Mouse (Mus musculus) hindbrain, embryonic 16.5 days (tissue): ENCODE measurements around the gene Slc4a4. TPM values are rescaled to one million over a fixed set of nuclear protein-coding genes. Genes with fewer than 3 reads are reported as not detected.

Source experiments
- ATAC-seq: fragments of 200-750 bp; cut with Nextera tagmentation; 2 replicates; pipeline ENCODE4 v1.8.0; 2017; ENCODE audit warnings: moderate TSS enrichment, moderate library complexity
- H3K27ac ChIP-seq: fragments of 300-500 bp; sonication (generic); 2 replicates; pipeline ENCODE4 v1.5.1; 2014; ENCODE audit warnings: low read depth, mild to moderate bottlenecking, control low read depth, low read length, moderate library complexity
- H3K27me3 ChIP-seq: fragments of 300-500 bp; sonication (generic); replicated peaks from 2 replicates; pipeline ENCODE4 v1.6.1; 2014; ENCODE audit warnings: low read length; ENCODE audit not compliant: control insufficient read depth, insufficient read depth
- H3K36me3 ChIP-seq: fragments of 300-500 bp; sonication (generic); 2 replicates; pipeline ENCODE4 v1.6.1; 2014; ENCODE audit warnings: mild to moderate bottlenecking, low read length, moderate library complexity, mixed read lengths; ENCODE audit not compliant: control insufficient read depth, insufficient read depth
- H3K4me1 ChIP-seq: fragments of 300-500 bp; sonication (generic); 2 replicates; pipeline ENCODE4 v1.6.1; 2014; ENCODE audit warnings: low read depth, low read length; ENCODE audit not compliant: control insufficient read depth, insufficient read depth
- H3K4me2 ChIP-seq: fragments of 300-500 bp; sonication (generic); 2 replicates; pipeline ENCODE4 v1.6.1; 2014; ENCODE audit warnings: mild to moderate bottlenecking, low read length, control low read depth, moderate library complexity
- H3K4me3 ChIP-seq: fragments of 300-500 bp; sonication (generic); 2 replicates; pipeline ENCODE4 v1.5.1; 2014; ENCODE audit warnings: mild to moderate bottlenecking, low read length, control low read depth, moderate library complexity
- H3K9ac ChIP-seq: fragments of 300-500 bp; sonication (generic); 2 replicates; pipeline ENCODE4 v1.6.1; 2014; ENCODE audit warnings: low read depth, mild to moderate bottlenecking, control low read depth, low read length, moderate library complexity
- H3K9me3 ChIP-seq: fragments of 300-500 bp; sonication (generic); 2 replicates; pipeline ENCODE4 v1.6.1; 2014; ENCODE audit warnings: mild to moderate bottlenecking, low read length, moderate library complexity; ENCODE audit not compliant: control insufficient read depth
- WGBS: fragments of 180-500 bp; shearing (Covaris S2); extraction: QIAGEN DNeasy Blood & Tissue Kit; methylation state at CpG from one replicate; pipeline ENCODE4 v1.1.7; 2014; 5-methylcytosine and 5-hydroxymethylcytosine counted together
- polyA plus RNA-seq: library from polyadenylated mRNA; unstranded; fragments of >200 nt; fragmentation: Nextera tagmentation; extraction: Ambion mirVana; gene quantifications from 2 replicates; pipeline ENCODE4 v1.2.1, GENCODE M21; 2015

The Slc4a4 gene
- polyA plus RNA-seq, 1 experiment from 2014 or later: 9.1 TPM

DNA sequence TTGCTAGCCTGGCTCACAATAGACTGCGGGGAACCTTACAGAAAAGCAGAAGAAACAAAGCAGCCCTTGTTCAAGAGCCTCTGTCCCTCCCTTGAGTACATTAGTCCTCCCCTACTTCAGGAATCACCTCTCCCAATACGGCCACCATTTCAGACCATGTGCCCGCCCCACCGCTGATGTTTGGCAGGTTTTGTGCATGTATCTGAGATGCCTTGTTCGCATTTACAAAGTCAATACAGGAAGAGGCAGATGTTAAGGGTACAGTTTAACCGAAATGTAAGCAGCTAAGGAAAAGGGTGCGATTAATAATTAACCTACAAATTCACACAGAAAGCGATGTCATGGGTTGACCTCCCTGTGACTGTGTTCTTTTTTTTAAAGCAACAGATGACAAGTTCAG is 331.6 kb downstream of the Slc4a4 start:
- no peak overlapping the region for H3K4me2 ChIP-seq
- H3K9ac ChIP-seq: no peak overlapping the region
- WGBS: 71% methylated on average over 8 of the region's 8 CpGs
- H3K9me3 ChIP-seq: no peaks in the 10 kb centered on the region
- H3K27ac ChIP-seq: no peak overlapping the region
- H3K4me3 ChIP-seq: no peak overlapping the region
- no peaks in the 10 kb centered on the region for H3K27me3 ChIP-seq
- no peaks in the 10 kb centered on the region for H3K4me1 ChIP-seq
- no peak for ATAC-seq
- no peaks in the 10 kb centered on the region for H3K36me3 ChIP-seq

DNA sequence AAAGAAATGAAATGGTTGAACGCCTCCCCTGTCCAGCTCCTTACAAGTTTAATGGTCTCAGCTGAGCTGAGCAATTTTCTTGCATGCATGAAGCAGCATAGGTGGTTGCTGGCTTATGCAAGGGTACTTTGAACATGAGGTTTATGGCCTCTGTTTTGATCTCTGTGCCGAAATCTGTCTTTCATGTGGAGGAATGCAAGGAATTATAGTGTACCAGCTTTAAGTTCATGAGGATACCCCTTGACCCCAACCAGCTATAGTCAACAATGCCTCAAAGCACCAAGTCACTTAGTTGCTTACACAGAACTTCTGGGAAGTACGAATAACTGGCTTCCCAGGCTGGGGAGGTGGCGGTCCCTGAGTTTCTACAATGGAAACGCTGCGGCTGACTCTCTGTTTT is 332.1 kb downstream of the Slc4a4 start:
- 79% methylated on average over 6 of the region's 6 CpGs for WGBS
- Histone ChIP-seq H3K4me3 (no peak overlapping the region), H3K27ac (no peak overlapping the region), H3K9ac (no peak overlapping the region), H3K4me2 (no peak overlapping the region), H3K27me3 (no peaks in the 10 kb centered on the region), H3K36me3 (no peaks in the 10 kb centered on the region), H3K4me1 (no peaks in the 10 kb centered on the region), H3K9me3 (no peaks in the 10 kb centered on the region)
- no peak for ATAC-seq

DNA sequence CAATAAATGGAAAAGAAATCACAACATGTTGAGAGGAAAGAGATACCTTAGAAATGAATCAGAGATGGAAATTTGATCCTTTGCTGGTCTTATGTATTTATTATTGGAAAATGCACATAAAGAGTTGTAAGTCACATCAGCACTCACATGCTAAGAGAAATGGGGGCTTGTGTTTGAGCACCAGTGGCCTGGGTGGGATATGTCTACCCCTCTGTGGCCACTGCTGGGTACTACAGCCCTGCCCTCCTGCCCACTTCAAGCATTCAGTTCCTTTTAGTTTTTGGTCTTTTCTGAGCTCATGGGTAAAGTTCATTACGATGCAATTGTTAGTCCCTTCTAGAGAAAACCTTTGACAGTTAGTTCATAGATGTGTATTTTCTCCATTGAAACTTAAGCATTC is 335.0 kb downstream of the Slc4a4 start:
- ATAC-seq: peak; percentile 88
- no peak overlapping the region for H3K9ac ChIP-seq

DNA sequence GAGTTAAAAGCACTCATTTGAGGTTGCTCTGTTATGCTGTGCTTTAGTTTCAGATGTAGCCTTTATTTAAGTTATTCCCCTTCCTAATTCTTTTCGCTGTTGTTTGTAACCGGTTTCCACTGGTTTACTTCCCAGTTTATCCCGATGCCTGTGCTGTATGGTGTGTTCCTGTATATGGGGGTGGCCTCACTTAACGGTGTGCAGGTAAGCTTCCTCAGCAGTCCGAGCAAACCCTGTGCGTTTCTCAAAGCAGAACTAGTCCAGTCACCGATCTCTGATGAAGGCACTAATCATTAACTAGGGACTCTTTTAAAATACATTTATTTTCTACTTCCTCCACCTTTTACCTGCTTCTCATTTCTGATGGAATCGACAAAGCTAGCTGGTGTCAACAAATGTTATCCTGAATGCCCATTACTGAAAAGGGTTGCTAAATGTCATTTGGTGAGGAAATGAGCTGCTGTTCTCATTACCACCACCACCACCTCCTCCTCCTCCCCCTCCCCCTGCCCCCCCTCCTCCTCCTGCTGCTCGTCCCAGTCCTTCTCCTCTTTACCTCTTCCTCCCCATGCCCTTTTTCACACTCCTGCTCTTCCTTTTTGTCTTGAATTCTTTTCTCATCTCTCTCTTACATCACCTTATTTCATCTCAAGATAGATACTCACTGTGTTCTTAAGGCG is 336.6 kb downstream of the Slc4a4 start:
- H3K27me3 ChIP-seq: no peaks in the 10 kb centered on the region
- no peak overlapping the region for H3K9ac ChIP-seq
- no peak overlapping the region for H3K4me3 ChIP-seq
- WGBS: 59% methylated on average over 10 of the region's 10 CpGs
- ATAC-seq: peak; percentile 31; the same call in 1 of the 2 replicates
- H3K36me3 ChIP-seq: no peaks in the 10 kb centered on the region
- H3K27ac ChIP-seq: no peak overlapping the region
- H3K9me3 ChIP-seq: no peaks in the 10 kb centered on the region
- no peak overlapping the region for H3K4me2 ChIP-seq
- no peaks in the 10 kb centered on the region for H3K4me1 ChIP-seq

More for the DNA sequence above, 335.0 kb downstream of the Slc4a4 start:
- Histone ChIP-seq H3K27ac (no peak overlapping the region), H3K9me3 (no peaks in the 10 kb centered on the region), H3K4me3 (no peak overlapping the region), H3K4me2 (no peak overlapping the region), H3K36me3 (no peaks in the 10 kb centered on the region), H3K27me3 (no peaks in the 10 kb centered on the region), H3K4me1 (no peaks in the 10 kb centered on the region)
- WGBS: 58% methylated on average over 1 of the region's 1 CpGs

DNA sequence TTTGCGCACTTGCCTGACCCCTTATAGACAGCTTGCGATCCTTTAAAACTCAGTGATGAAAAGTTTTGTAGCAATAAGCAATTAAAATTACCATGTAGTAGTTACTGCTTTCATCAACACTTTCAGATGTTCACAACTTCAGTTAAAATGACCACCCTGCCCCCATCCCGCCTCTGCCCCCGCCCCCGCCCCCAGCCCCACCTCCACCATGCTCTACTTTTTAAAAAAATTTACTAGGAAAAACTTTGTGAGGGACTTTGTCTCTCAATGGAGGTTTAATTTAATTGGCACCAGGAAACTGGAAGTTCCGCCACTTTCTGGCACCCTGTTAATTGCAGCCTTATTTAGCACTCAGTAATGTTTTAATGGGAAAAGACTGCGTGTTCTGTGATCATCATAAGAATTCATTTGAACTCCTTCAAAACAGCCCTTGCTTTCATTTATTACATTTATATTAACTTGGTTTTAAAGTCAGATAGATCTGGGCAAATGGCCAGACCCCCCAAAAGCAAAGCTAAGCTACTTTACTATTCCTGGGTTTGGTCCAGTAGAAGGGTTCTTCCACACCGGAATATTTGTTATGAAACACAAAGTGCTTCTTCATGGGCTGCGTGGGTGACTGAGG is 337.2 kb downstream of the Slc4a4 start:
- no peak overlapping the region for H3K4me2 ChIP-seq
- WGBS: 70% methylated on average over 9 of the region's 9 CpGs
- no peak overlapping the region for H3K4me3 ChIP-seq
- H3K27ac ChIP-seq: no peak overlapping the region
- ATAC-seq: 0 out of 2 replicates have a peak, but pooled peaks have one; percentile 9
- H3K9ac ChIP-seq: no peak overlapping the region
- H3K9me3 ChIP-seq: no peaks in the 10 kb centered on the region
- no peaks in the 10 kb centered on the region for H3K4me1 ChIP-seq
- no peaks in the 10 kb centered on the region for H3K27me3 ChIP-seq
- no peaks in the 10 kb centered on the region for H3K36me3 ChIP-seq

DNA sequence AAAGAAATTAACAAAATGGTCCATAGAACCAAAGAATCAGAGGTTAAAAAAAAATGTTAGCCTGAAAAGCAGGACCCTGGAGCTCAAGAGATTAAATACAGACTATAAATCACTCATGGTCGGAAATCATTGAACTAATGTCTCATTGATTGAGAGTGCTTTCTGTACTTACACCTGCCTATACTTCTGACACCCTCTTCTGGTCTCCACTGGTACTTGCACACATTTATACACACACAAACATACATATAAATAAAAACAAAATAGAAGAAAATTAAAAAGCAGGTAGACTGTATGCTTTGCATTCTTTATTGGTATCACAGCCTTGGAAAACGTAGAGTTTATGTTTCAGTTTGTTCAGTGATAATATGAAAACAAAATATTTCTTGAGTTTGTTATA is 341.3 kb downstream of the Slc4a4 start:
- no peak overlapping the region for H3K9ac ChIP-seq
- no peak overlapping the region for H3K4me2 ChIP-seq
- no peak for ATAC-seq
- no peaks in the 10 kb centered on the region for H3K4me1 ChIP-seq
- no peaks in the 10 kb centered on the region for H3K9me3 ChIP-seq
- WGBS: 79% methylated on average over 2 of the region's 2 CpGs
- no peaks in the 10 kb centered on the region for H3K27me3 ChIP-seq
- H3K4me3 ChIP-seq: no peak overlapping the region
- H3K36me3 ChIP-seq: no peaks in the 10 kb centered on the region
- H3K27ac ChIP-seq: no peak overlapping the region

DNA sequence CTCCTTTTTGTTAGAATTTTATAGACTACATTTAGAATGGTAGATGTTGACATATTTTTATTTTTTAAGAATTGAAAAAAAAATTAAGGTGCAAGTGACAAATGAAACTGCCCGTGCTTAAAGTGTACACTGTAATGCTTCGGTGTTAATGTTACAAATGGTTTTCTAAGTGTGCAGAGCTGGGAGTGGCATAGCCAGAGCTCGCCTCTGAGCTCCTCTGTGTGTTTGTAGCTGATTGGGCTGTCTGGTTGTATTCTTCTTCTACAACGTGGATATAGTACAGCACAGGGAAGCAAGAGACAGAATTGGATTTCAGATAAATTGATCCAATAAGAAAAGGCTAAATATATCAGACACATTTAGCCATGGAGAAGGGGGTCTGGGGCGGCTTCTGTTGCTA is 343.0 kb downstream of the Slc4a4 start:
- Histone ChIP-seq H3K27ac (no peak overlapping the region), H3K36me3 (no peaks in the 10 kb centered on the region), H3K9ac (no peak overlapping the region), H3K4me2 (no peak overlapping the region), H3K4me1 (no peaks in the 10 kb centered on the region), H3K4me3 (no peak overlapping the region), H3K9me3 (no peaks in the 10 kb centered on the region), H3K27me3 (no peaks in the 10 kb centered on the region)
- WGBS: 84% methylated on average over 5 of the region's 5 CpGs
- no peak for ATAC-seq

DNA sequence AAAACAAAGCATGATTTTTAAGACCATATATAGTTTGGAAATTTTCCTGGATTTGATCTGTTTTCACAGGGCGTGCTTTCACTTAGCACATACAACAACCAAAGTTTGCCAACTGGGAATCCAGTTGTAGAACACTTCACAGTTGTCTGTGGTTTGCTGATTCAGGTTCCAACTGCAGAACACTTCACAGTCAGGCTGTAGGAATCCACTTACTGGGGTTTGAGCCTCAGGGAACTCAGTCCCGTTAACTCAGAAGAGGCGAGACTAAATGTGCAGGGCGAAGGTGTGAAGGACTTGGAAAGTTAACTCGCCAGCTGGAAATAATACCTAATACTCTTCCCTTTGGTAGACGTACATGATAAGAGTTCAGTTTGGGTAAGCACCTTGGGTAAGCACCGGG is 345.7 kb downstream of the Slc4a4 start:
- Histone ChIP-seq H3K27me3 (no peaks in the 10 kb centered on the region), H3K4me2 (no peak overlapping the region), H3K36me3 (no peaks in the 10 kb centered on the region), H3K9me3 (no peaks in the 10 kb centered on the region), H3K4me3 (no peak overlapping the region), H3K4me1 (no peaks in the 10 kb centered on the region), H3K27ac (no peak overlapping the region), H3K9ac (no peak overlapping the region)
- WGBS: 91% methylated on average over 7 of the region's 7 CpGs
- ATAC-seq: no peak

DNA sequence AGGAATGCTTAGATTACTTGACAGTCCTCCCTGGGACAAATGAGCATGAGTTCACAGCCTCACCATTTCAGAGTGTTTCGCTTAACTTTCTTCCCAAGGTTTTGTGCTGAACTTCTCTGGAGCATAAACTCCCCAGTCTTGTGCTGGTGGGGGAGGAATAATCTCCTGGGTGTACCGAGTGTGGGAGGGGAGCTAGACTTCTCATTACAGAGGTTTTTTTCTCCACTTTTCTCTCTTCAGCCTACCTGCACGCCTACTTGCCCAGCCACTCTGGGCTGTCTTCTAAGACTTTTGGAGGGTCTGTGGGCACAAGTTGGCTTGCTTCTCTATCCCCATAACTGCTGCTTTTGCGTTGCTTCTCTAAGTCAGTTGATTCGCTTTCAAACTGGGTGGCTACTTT is 365.2 kb downstream of the Slc4a4 start:
- Histone ChIP-seq H3K4me1 (no peaks in the 10 kb centered on the region), H3K36me3 (no peaks in the 10 kb centered on the region), H3K9me3 (no peaks in the 10 kb centered on the region), H3K4me3 (no peak overlapping the region), H3K27me3 (no peaks in the 10 kb centered on the region), H3K9ac (no peak overlapping the region), H3K27ac (no peak overlapping the region), H3K4me2 (no peak overlapping the region)
- WGBS: 88% methylated on average over 5 of the region's 5 CpGs
- ATAC-seq: no peak
